8 mouse cellular contexts compared by ENCODE assay signal in the genomic region with DNA sequence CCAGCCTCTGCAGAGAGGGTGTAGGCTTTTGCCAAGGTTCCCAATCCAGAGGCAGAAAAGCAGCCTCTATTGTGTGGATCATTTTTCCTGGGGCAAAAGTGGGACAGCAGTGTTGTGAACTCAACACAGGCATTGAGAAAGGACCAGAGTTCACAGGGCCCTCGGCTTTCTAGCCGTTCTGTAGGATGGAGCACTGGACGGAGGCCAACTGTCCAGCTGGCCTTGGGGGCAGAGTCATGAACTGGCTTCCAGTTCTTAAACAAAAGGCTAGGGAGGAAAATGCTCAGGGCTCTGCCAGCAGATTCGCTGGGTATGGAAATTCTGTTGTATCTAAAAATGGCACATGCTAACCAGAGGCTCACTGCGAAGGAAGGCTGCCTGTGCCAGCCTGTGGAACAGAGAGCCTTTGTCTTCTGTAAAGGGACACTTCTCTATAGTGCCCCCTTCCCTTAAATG. TPM values are rescaled to one million over a fixed set of nuclear protein-coding genes. Genes with fewer than 3 reads are reported as not detected.
DNase-seq lines count a peak whose midpoint lies in the region; ATAC-seq and TF ChIP-seq lines count a peak whose summit lies in the region.

No protein-coding gene starts in this region.

- H3K4me1 ChIP-seq in cerebellum, adult 2 months (ENCODE audit: control insufficient read depth, insufficient read depth, low read length) = peaks cover 12% of the 10 kb centered on the region
- H3K4me1 ChIP-seq in hindbrain, embryonic 13.5 days (replicated peaks) = peaks cover 4% of the 10 kb centered on the region; the same call in 1 of the 2 replicates
- H3K4me1 ChIP-seq in lung, adult 2 months (ENCODE audit: control insufficient read depth, insufficient read depth, low read length) = peaks cover 15% of the 10 kb centered on the region

- no peak overlapping the region for H3K9ac ChIP-seq in hindbrain, embryonic 13.5 days

- no peak for TF ChIP-seq POLR2A in cerebellum, adult 2 months (IDR thresholded peaks at IDR 0.05; ENCODE audit: borderline replicate concordance, insufficient read depth, low read length)
- no peak for TF ChIP-seq POLR2A in lung, adult 2 months (IDR thresholded peaks at IDR 0.05; ENCODE audit: borderline replicate concordance, extremely low read depth, low read depth, low read length)

- H3K4me3 ChIP-seq in cerebellum, adult 2 months (replicated peaks; ENCODE audit: insufficient read depth, low read depth, low read length) = no peak overlapping the region
- no peak overlapping the region for H3K4me3 ChIP-seq in hindbrain, embryonic 13.5 days
- H3K4me3 ChIP-seq in lung, adult 2 months (replicated peaks; ENCODE audit: extremely low read depth, low read depth, low read length) = no peak overlapping the region

- ATAC-seq in hindbrain, embryonic 13.5 days (ENCODE audit: low FRiP score) = peak; percentile 90

- no peaks in the 10 kb centered on the region for H3K9me3 ChIP-seq in hindbrain, embryonic 13.5 days

- H3K4me2 ChIP-seq in hindbrain, embryonic 13.5 days = no peak overlapping the region

- WGBS in cerebellum, adult 2 months = under 1% methylated on average over 5 of the region's 5 CpGs
- WGBS in hindbrain, embryonic 13.5 days = 33% methylated on average over 5 of the region's 5 CpGs
- 27% methylated on average over 5 of the region's 5 CpGs for WGBS in lung, adult 2 months

- peak; percentile 47 for DNase-seq in MN1 (ENCODE audit: low spot score)
- DNase-seq in cerebellum, adult 2 months = peak; percentile 89 to 93
- DNase-seq in gastrocnemius, adult 18-20 months (ENCODE audit: low spot score) = peak; percentile 10
- DNase-seq in layer of hippocampus, adult 9-11 months = peak; percentile 77
- DNase-seq in lung, adult 2 months = peak; percentile 31
- DNase-seq in right cerebral cortex, postnatal 25 days = peak; percentile 48
- no peak for DNase-seq in embryo, embryonic 10.5 days (ENCODE audit: low spot score)

- TF ChIP-seq CTCF in cerebellum, adult 2 months (IDR thresholded peaks at IDR 0.05; ENCODE audit: borderline replicate concordance, insufficient read depth, low read depth, low read length) = no peak
- no peak for TF ChIP-seq CTCF in lung, adult 2 months (IDR thresholded peaks at IDR 0.05; ENCODE audit: insufficient read depth, low read length)

- peaks cover 2% of the 10 kb centered on the region; the same call in 1 of the 2 replicates for H3K36me3 ChIP-seq in hindbrain, embryonic 13.5 days

- no peaks in the 10 kb centered on the region for H3K27me3 ChIP-seq in cerebellum, adult 2 months (ENCODE audit: control insufficient read depth, insufficient read depth, low read length)
- no peaks in the 10 kb centered on the region for H3K27me3 ChIP-seq in hindbrain, embryonic 13.5 days

- H3K27ac ChIP-seq in cerebellum, adult 2 months (ENCODE audit: insufficient read depth, low read length) = peak overlapping the region; percentile 60
- H3K27ac ChIP-seq in hindbrain, embryonic 13.5 days = peak overlapping the region; percentile 70

RNA-seq across cellular contexts. Expression of a gene that starts 20.5 kb away (rescaled TPM):
- 84.4 and 91.4 TPM in 2 replicates for polyA plus RNA-seq in cerebellum, adult 2 months (2012; rRNA removed)
- 10 to 100 TPM; 40.3 to 49.3 TPM for total RNA-seq in gastrocnemius, adult 18-20 months (2021)
- polyA plus RNA-seq in hindbrain, embryonic 13.5 days (2015; fragmentation: Nextera tagmentation; extraction: Ambion mirVana) = 108 and 115 TPM in 2 replicates
- polyA plus RNA-seq in lung, adult 2 months (2012; rRNA removed) = 8.6 and 17.5 TPM in 2 replicates
